Mouse (Mus musculus) hindbrain, embryonic 13.5 days (tissue): Measurements from ENCODE around the gene Elovl6. TPM values are rescaled to one million over a fixed set of nuclear protein-coding genes. Genes with fewer than 3 reads are reported as not detected.

Experiments
- ATAC-seq: fragments of 200-750 bp; cut with Nextera tagmentation; 2 replicates; pipeline ENCODE4 v1.8.0; 2017; ENCODE audit warnings: moderate TSS enrichment; ENCODE audit not compliant: low FRiP score
- H3K27ac ChIP-seq: fragments of 300-500 bp; sonication (generic); 2 replicates; pipeline ENCODE4 v1.5.1; 2015; ENCODE audit warnings: inconsistent platforms, mild to moderate bottlenecking, moderate library complexity
- H3K27me3 ChIP-seq: fragments of 300-500 bp; sonication (generic); 2 replicates; pipeline ENCODE4 v1.6.1; 2015; ENCODE audit warnings: mild to moderate bottlenecking, inconsistent platforms
- H3K36me3 ChIP-seq: fragments of 300-500 bp; sonication (generic); 2 replicates; pipeline ENCODE4 v1.6.1; 2015; ENCODE audit warnings: mild to moderate bottlenecking, inconsistent platforms
- H3K4me1 ChIP-seq: fragments of 300-500 bp; sonication (generic); replicated peaks from 2 replicates; pipeline ENCODE4 v1.6.1; 2015; ENCODE audit warnings: inconsistent platforms
- H3K4me2 ChIP-seq: fragments of 300-500 bp; sonication (generic); 2 replicates; pipeline ENCODE4 v1.6.1; 2015; ENCODE audit warnings: inconsistent platforms, mild to moderate bottlenecking, moderate library complexity
- H3K4me3 ChIP-seq: fragments of 300-500 bp; sonication (generic); 2 replicates; pipeline ENCODE4 v1.5.1; 2015; ENCODE audit warnings: mild to moderate bottlenecking, inconsistent platforms
- H3K9ac ChIP-seq: fragments of 300-500 bp; sonication (generic); 2 replicates; pipeline ENCODE4 v1.6.1; 2015; ENCODE audit warnings: mild to moderate bottlenecking, inconsistent platforms
- H3K9me3 ChIP-seq: fragments of 300-500 bp; sonication (generic); 2 replicates; pipeline ENCODE4 v1.6.1; 2016; ENCODE audit warnings: inconsistent platforms
- WGBS: fragments of 180-500 bp; shearing (Covaris S2); methylation state at CpG from one replicate; pipeline ENCODE4 v1.1.7; 2015; 5-methylcytosine and 5-hydroxymethylcytosine counted together
- polyA plus RNA-seq: library from polyadenylated mRNA; unstranded; fragments of >200 nt; fragmentation: Nextera tagmentation; extraction: Ambion mirVana; gene quantifications from 2 replicates; pipeline ENCODE4 v1.2.1, GENCODE M21; 2015

The Elovl6 gene
- polyA plus RNA-seq, 1 experiment from 2014 or later: 29.4 TPM

DNA sequence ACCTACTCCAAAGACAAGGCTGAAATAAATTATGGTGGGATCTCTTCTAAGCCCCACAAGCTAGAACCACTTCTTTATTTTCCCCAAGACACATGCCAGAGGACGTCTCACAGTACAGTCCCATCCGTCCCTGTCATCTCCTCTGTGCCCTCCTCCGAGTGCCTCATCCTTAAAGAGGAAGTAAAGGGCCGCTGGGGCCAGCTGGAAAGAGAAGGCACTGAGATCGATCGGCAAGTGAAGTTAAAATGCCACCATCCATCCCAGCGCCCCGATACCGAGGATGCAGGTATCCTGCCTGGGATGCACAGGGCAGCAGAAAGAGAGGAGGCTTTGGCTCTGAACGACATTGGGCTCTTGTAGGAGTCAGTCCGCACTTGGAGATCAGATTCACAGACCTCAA, 125.6 kb downstream of the Elovl6 start:
- H3K4me3 ChIP-seq: no peak overlapping the region
- no peaks in the 10 kb centered on the region for H3K9me3 ChIP-seq
- H3K4me1 ChIP-seq: no peaks in the 10 kb centered on the region
- 90% methylated on average over 11 of the region's 11 CpGs for WGBS
- H3K36me3 ChIP-seq: no peaks in the 10 kb centered on the region
- no peak overlapping the region for H3K9ac ChIP-seq
- no peak overlapping the region for H3K4me2 ChIP-seq
- H3K27me3 ChIP-seq: no peaks in the 10 kb centered on the region
- ATAC-seq: no peak
- no peak overlapping the region for H3K27ac ChIP-seq

DNA sequence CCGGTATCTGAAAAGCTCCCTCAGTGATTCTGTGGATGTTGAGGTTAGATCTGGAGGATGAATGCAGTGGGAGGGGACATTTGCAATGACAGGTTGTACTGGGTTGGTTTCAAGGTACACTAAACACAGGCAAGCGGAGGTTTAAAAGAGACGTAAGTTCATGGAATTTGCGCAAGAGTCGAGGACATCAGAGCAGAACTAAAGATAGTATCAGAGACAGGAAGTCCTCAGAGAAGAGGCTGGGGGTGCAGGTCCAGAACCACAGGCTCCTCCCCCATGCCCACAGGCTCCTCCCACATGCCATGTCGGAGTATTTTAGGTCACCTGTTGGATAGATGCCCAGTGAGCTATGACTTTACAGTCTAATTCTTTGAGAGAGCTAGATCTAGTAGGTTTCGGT, 126.6 kb downstream of the Elovl6 start:
- no peak overlapping the region for H3K27ac ChIP-seq
- no peaks in the 10 kb centered on the region for H3K36me3 ChIP-seq
- H3K4me3 ChIP-seq: no peak overlapping the region
- 96% methylated on average over 7 of the region's 7 CpGs for WGBS
- no peaks in the 10 kb centered on the region for H3K27me3 ChIP-seq
- no peak overlapping the region for H3K4me2 ChIP-seq
- no peaks in the 10 kb centered on the region for H3K4me1 ChIP-seq
- H3K9me3 ChIP-seq: no peaks in the 10 kb centered on the region
- H3K9ac ChIP-seq: no peak overlapping the region
- ATAC-seq: no peak

DNA sequence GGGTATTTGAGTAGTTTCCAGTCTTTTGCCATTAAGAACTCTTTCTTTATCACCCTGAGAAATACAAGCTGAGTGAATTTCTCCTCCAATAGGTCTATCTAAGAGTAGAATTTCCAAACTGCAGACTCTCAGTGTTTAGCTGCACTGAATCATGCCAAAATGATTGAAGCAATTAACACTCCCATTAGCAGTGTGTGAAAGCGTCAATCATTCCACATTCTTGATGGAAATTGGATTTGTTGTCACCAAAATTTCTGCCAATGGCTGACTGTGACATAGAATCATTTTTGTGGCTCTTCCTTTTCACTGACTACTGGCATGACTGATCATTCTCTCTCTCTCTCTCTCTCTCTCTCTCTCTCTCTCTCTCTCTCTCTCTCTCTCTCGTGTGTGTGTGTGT, 131.8 kb downstream of the Elovl6 start:
- no peak for ATAC-seq
- H3K9me3 ChIP-seq: no peaks in the 10 kb centered on the region
- no peaks in the 10 kb centered on the region for H3K36me3 ChIP-seq
- no peaks in the 10 kb centered on the region for H3K4me1 ChIP-seq
- 97% methylated on average over 2 of the region's 2 CpGs for WGBS
- no peak overlapping the region for H3K4me3 ChIP-seq
- H3K9ac ChIP-seq: no peak overlapping the region
- H3K4me2 ChIP-seq: no peak overlapping the region
- H3K27ac ChIP-seq: no peak overlapping the region
- H3K27me3 ChIP-seq: no peaks in the 10 kb centered on the region

DNA sequence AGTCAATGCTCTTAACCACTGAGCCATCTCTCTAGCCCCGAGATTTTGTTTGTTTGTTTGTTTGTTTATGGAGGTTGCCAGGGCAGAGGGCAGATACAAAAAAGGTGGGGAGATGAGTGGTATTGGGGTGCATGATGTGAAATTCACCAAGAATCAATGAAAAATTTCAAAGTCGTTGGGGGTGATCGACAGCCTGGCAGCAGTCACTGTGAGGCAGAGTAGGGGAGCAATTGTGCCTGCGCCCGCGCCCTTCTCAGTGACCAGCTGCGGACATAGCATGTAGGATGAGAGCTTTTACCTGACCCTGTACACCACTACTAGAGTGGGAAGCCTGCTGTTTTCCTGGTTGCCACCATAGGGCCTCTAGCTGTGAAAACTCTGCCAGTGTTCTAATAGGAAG, 143.8 kb downstream of the Elovl6 start:
- H3K4me1 ChIP-seq: no peaks in the 10 kb centered on the region
- ATAC-seq: no peak
- H3K9ac ChIP-seq: no peak overlapping the region
- H3K27ac ChIP-seq: no peak overlapping the region
- WGBS: 93% methylated on average over 7 of the region's 7 CpGs
- no peaks in the 10 kb centered on the region for H3K27me3 ChIP-seq
- no peak overlapping the region for H3K4me3 ChIP-seq
- H3K4me2 ChIP-seq: no peak overlapping the region
- H3K9me3 ChIP-seq: no peaks in the 10 kb centered on the region
- H3K36me3 ChIP-seq: no peaks in the 10 kb centered on the region

DNA sequence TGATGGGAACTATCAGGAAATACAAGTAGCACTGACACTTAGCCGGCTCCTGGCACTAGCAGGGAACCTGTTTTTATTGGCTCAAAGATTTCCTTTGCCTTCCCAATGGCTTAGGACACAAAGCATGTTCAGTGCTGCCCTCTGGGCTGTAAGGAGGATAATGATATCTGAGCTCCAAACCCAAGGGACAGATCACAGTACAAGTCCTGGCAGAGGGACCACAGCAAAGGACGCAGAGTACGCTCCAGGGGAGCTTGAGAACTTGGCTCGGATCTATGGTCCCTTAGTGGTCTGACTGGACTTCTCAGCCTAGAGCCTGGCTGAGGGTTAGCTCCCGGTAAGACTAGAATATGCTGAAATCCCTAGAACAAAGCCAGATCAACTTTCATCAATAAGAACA, 148.1 kb downstream of the Elovl6 start:
- H3K4me3 ChIP-seq: no peak overlapping the region
- no peaks in the 10 kb centered on the region for H3K4me1 ChIP-seq
- no peaks in the 10 kb centered on the region for H3K36me3 ChIP-seq
- no peaks in the 10 kb centered on the region for H3K27me3 ChIP-seq
- no peak overlapping the region for H3K27ac ChIP-seq
- no peak overlapping the region for H3K4me2 ChIP-seq
- no peaks in the 10 kb centered on the region for H3K9me3 ChIP-seq
- no peak overlapping the region for H3K9ac ChIP-seq
- ATAC-seq: no peak
- WGBS: 82% methylated on average over 5 of the region's 5 CpGs

DNA sequence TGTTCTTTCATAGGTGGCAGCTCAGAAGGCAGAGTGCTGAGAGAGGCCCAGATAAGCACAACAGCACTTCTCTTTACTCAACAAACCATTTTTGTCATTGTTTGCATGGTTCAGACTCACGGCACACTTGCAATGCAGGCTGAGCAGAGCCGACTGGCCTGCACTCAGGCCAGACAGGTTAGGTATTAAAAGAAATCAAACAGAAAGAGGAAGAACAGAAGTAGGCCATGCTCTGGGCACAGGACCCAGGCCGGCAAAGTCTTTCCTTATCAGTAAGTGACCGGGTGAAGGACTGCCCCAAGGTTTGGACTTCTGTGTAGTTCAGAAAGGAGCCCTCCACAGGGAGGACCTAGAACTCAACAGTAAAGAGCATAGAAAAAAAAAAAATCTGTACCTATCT, 149.7 kb downstream of the Elovl6 start:
- H3K9ac ChIP-seq: no peak overlapping the region
- H3K27me3 ChIP-seq: no peaks in the 10 kb centered on the region
- no peaks in the 10 kb centered on the region for H3K4me1 ChIP-seq
- H3K9me3 ChIP-seq: no peaks in the 10 kb centered on the region
- no peak for ATAC-seq
- H3K4me3 ChIP-seq: no peak overlapping the region
- WGBS: 90% methylated on average over 4 of the region's 4 CpGs
- H3K27ac ChIP-seq: no peak overlapping the region
- no peak overlapping the region for H3K4me2 ChIP-seq
- no peaks in the 10 kb centered on the region for H3K36me3 ChIP-seq

DNA sequence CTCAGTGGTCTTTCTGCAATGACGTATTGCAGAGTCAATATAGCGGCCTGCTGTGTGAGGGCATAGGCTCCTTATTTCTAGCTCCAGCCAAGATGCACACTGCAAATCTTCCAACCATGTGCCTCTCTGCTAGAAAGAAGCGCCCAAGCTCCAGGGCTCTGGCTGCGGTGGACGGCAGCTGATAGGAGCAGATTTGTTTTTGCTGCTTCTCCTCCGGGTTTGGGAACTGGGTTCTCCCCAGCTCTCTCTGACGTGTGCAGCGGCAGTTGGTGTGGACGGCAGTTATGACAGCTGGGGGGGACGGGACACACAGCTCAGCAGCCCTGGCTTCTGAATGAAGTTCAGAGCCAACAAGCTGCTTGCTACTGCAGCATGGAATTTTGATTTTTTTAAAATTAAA, 150.2 kb downstream of the Elovl6 start:
- Histone ChIP-seq H3K27me3 (no peaks in the 10 kb centered on the region), H3K36me3 (no peaks in the 10 kb centered on the region), H3K4me3 (no peak overlapping the region), H3K9ac (no peak overlapping the region), H3K4me2 (no peak overlapping the region), H3K27ac (no peak overlapping the region), H3K9me3 (no peaks in the 10 kb centered on the region), H3K4me1 (no peaks in the 10 kb centered on the region)
- no peak for ATAC-seq
- WGBS: 84% methylated on average over 10 of the region's 10 CpGs

DNA sequence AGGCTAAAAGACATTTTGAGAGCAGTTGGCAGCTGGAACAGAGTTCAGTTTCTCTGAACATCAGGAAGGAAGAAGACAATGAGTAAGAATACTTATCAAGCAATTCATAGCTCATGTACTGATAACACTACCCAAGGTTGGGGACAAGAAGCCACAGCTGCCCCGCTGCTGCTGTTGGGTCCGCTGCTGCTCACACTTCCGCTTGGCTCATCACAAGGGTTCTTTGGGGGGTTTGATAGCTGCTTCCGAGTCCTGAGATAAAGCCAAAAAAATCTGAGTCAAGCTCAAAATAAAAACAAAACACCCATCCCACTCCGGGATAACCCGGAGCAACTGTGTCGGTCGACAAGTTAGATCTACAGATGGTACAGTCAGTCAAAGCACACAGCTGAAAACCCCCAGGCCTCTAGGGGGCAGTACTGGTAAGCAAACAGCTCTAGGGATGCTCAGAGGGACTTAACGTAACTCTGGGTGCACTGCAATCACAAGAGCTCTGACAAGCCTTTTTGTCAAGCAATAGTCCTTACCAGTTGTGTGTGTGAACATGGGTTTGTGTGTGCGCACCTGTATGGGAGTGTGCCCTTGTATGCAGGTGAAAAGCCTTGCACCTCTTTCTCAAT, 151.0 kb downstream of the Elovl6 start:
- no peaks in the 10 kb centered on the region for H3K27me3 ChIP-seq
- no peak overlapping the region for H3K27ac ChIP-seq
- no peaks in the 10 kb centered on the region for H3K36me3 ChIP-seq
- H3K9me3 ChIP-seq: no peaks in the 10 kb centered on the region
- no peak for ATAC-seq
- H3K4me2 ChIP-seq: no peak overlapping the region
- H3K4me1 ChIP-seq: no peaks in the 10 kb centered on the region
- H3K9ac ChIP-seq: no peak overlapping the region
- no peak overlapping the region for H3K4me3 ChIP-seq
- WGBS: 93% methylated on average over 10 of the region's 10 CpGs

DNA sequence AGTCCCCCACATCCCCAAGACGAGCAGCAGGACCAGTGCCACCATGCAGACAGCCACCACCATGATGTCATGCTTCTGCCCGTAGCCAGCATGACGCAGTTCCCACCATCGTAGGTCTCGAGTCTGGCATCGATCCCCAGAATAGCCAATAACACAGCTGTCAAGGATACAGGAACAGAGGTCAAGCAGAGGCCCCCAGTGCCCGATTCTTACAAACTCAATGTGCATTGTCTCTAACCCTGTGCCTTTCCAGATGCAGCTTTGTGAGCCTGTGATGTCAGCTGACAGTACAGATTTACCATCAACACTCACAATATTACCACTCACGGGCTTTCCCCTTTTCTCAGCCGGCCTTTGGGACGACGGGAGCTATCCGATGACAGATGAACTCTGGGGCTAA, 154.0 kb downstream of the Elovl6 start:
- H3K9me3 ChIP-seq: no peaks in the 10 kb centered on the region
- H3K4me2 ChIP-seq: no peak overlapping the region
- no peak overlapping the region for H3K4me3 ChIP-seq
- H3K27me3 ChIP-seq: no peaks in the 10 kb centered on the region
- H3K27ac ChIP-seq: no peak overlapping the region
- H3K36me3 ChIP-seq: no peaks in the 10 kb centered on the region
- no peak overlapping the region for H3K9ac ChIP-seq
- 78% methylated on average over 12 of the region's 12 CpGs for WGBS
- H3K4me1 ChIP-seq: no peaks in the 10 kb centered on the region
- ATAC-seq: 0 out of 2 replicates have a peak, but pooled peaks have one; percentile 10

DNA sequence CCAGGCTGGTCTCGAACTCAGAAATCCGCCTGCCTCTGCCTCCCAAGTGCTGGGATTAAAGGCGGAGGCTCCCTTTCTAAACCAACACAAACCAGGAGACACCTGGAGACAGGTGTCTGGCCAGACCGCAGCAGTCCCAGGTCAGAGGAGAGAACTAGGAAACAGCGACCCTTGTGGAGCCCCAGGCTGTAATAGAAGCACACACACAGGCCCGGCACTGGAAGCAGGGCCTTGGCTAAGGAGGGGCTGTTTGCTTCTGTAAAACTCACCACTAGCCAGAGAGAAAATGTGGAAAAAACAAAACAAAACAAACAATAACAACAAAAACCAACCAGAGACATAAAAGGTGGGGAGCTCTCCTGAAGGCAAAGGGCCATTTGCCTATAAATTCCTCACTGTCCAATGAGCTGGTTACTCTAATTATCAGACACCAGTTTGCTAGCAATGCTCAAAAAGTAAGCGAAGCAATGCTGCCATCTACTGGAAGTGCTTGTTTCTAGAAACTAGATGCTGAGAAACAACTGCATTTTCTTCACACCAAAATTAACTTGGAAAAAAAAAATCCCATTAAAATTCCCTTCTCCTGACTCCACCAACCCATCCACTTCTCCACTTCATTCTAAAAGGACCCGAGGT, 154.7 kb downstream of the Elovl6 start:
- Histone ChIP-seq H3K4me3 (no peak overlapping the region), H3K4me2 (no peak overlapping the region), H3K27ac (no peak overlapping the region), H3K4me1 (no peaks in the 10 kb centered on the region), H3K9ac (no peak overlapping the region), H3K9me3 (no peaks in the 10 kb centered on the region), H3K36me3 (no peaks in the 10 kb centered on the region), H3K27me3 (no peaks in the 10 kb centered on the region)
- ATAC-seq: peak; percentile 66; the same call in 1 of the 2 replicates
- WGBS: 59% methylated on average over 8 of the region's 8 CpGs

DNA sequence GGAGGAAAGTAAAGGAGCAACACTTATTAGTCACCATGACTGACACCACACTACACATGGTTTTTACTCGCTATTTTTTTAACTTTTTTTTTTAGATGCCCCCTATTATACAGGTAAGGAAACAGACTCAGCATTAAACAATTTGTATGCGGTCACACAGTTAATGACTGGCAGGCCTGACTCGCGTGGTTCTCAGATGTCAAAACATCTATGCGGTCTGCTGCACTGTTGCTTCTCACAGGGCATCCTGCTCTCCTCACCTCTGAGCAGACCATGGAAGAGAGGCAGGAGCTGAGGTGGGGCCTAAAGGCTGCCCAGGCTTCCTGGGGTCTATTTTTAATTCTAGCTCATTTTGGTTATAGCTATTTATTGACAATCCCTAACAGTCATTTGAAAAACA, 155.3 kb downstream of the Elovl6 start:
- Histone ChIP-seq H3K36me3 (no peaks in the 10 kb centered on the region), H3K27me3 (no peaks in the 10 kb centered on the region), H3K4me3 (no peak overlapping the region), H3K4me2 (no peak overlapping the region), H3K9me3 (no peaks in the 10 kb centered on the region), H3K27ac (no peak overlapping the region), H3K9ac (no peak overlapping the region), H3K4me1 (no peaks in the 10 kb centered on the region)
- ATAC-seq: no peak
- 72% methylated on average over 5 of the region's 5 CpGs for WGBS
